Mouse (Mus musculus): ENCODE measurements around the gene Lca5l.

The Lca5l gene

GRCm38 (mm10) chr16:96110655-96111345, 81.3 kb downstream of the Lca5l start:
- no peak for DNase-seq

- DNase-seq: no peak
These were observed 82.4 kb downstream of the Lca5l start for GRCm38 (mm10) chr16:96109673-96110072.

Measured in cerebellum, adult 8-10 months (tissue).